Mouse (Mus musculus): ENCODE data around the gene Slc38a3.

Gene Slc38a3

DNA sequence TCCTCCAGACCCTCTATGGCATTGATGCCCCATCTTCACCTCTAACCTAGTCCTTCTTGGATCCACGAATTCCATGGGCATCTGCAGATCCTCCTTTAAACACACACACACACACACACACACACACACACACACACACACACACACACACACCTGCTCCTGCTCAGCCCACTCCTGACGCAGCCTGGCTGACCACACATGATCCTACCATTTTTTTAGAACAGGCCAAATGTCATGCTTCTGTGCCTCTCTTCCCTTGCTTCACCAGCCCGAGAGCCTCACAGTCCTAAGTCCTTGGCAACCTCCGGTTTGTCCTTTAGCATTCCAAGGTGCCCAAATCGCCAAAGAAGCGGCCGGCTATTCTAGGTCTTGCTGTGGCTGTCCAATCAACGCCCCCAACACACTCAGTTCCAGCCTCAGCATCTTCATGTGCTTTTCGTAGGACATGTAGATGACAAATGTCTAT is at the start of gene Slc38a3:
Gene Slc38a3 (minus strand): TSS at position 51 of the 466 bp plus-strand sequence.
- no peak for DNase-seq (ENCODE audit: low read depth)

- no peak for DNase-seq (ENCODE audit: low read depth)
These were observed 47.6 kb upstream of the Slc38a3 start for GRCm38 (mm10) chr9:107716951-107717350.

- no peak for DNase-seq (ENCODE audit: low read depth)
These were observed 46.3 kb upstream of the Slc38a3 start for GRCm38 (mm10) chr9:107715632-107716031.

GRCm38 (mm10) chr9:107714221-107714952 is 45.1 kb upstream of the Slc38a3 start:
- no peak for DNase-seq (ENCODE audit: low read depth)

DNA sequence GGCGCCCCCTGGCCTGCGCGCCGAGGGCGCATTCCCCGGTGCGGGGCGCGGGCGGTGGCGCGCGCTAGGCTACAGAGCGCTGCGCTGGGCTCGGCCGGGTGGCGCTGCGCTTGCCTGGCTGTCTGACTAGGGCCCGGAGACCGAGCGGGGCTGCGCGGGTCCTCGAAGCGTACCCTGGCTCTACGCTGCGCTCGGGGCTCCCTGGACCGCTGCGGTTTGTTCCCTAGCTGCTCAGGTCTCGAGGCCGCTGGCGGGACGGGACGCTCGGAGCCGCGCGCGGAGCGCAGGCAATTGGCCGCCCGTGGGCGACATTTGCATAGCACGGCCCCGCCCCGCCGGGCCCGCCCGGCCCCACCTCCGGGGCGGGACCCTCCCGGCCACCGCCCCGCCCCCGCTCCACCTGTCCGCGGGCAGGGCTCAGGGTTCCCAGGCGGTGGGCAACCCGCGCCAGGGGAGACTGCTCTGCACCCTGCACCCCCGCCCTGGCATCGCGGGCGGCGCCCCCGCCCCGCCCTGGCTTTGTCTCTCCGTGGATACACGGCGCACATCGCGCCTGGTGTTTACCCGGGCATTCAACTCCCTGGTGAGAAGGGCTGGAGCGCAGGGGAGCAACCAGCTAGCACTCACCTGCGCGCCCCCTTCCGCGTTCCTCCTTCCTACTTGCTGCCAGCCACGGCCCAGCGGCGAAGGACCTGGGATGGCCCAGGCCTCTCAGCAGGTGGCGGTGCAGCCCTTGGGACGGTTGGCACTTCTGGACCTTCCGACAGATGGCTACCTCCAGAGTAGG is 40.6 kb upstream of the Slc38a3 start, which contains the start of gene Sema3f:
Gene Sema3f (minus strand): TSS at position 779 of the 787 bp plus-strand sequence.
- peak; percentile 60 for DNase-seq (ENCODE audit: low read depth)

DNA sequence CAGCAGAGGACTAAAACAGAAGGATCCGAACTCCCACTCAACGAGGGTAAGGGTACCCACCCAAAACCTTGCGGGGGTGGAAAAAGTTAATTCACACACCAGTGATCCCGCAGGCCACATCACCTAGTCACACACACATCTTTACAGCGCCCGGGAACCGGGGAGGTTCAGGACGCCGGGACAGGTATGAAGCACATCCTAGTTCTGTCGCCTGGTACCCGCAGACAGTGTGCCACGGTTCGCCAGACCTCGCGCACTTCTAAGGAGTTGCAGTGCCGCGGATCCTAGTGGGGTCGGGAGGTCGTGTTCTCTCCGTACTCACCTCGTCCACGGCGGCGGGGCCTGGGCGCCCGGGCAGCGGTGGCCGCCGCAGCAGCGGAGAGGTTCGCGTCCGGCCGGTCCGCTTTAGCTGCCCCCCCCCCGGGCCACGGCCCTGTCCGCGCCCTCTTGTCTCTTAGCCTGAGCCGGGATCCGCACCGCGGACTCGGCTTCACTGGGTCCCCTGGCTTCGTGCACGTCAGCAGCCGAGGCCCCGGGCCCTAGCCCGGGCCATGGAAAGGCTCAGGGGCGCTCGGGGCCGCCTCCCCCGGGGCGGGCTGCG is 39.9 kb upstream of the Slc38a3 start:
- DNase-seq (ENCODE audit: low read depth): no peak

DNA sequence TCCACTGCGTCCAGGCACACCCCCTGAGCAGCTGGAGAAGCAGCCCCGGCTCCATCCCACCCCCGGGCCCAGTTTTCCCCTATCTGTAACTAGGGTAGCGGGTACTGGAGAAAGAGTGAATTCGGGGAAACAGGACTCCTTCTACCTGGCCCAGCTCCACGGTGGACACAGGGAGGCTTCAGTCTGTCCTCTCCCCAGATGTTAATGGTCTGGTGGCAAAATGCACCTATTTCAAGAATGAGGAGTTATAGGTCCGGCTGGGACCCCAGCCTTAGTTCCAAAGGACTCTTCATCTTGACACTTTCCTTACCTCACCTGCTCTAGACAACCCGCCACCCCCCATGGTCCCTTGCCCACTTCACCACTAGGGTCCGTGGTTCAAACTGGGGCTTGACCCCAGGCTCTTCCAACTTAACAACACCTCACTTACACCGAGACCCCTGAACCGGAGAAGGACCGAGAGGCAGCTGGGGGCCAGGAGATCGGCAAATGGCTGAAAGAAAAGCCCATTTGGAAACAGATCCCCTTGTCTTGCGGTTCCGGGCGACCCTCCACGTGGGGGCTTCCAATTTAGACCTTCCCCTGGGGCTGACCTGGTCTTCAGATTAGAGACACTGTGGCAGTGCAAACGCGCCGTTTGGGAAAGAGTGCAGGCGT is 39.2 kb upstream of the Slc38a3 start:
- DNase-seq (ENCODE audit: low read depth): no peak

DNA sequence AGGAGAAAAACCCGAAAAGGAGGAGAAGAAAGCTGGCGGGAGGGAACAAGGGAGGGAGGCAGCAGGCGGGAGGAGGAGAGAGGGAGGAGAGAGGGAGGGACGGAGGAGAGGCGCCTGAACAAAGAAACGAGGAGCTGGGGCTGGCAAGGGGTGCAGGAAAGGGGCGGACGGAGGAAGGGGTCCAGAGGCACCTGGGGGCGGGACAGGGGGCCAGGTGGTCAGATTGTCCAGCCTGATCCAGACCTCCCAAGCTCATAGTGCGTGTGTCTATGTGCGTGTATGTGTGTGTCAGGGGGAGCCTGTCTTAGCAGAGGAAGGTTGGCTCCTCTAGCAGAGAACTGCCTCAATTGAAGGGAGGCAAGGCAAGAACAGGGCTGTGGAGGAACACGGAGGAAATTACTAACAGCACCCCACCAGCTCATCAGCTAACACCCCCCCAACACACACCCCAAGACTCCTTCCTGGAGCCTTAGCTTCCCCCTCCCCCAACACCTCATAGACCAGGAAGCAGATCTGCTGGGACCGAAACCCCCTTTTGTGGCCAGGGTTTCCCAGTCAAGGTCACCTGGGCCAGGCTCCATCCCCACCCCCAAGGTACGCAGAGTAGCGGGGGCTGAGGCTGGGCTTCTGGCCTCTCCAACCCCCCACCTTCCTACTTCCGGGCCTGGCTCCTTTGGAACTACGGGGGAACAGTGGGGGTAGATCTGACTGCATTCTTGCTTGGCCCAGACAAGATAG is 38.5 kb upstream of the Slc38a3 start:
- DNase-seq (ENCODE audit: low read depth): no peak

DNA sequence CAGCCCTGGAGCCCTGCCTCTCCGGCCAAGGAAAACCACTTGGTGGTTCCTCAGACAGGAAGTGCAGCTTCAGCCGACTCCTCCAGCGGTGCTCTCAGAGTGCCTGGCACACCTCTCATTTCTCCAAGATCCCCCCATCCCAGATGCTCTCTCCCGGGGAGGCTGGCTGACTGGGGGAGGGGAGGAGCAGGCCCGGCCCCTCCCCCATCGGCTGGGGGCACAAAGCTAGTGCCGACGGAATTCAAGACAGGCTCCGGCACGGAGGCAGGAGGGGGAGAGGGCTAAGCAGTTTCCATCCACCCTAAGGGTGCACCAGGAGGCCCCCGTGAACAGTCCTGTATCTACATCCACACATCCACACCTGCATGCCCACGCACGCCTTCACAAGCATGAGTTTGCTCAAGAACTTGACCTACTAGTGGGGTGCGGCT is 37.5 kb upstream of the Slc38a3 start:
- no peak for DNase-seq (ENCODE audit: low read depth)

GRCm38 (mm10) chr9:107703337-107704122 is 34.2 kb upstream of the Slc38a3 start:
- DNase-seq (ENCODE audit: low read depth): no peak

DNA sequence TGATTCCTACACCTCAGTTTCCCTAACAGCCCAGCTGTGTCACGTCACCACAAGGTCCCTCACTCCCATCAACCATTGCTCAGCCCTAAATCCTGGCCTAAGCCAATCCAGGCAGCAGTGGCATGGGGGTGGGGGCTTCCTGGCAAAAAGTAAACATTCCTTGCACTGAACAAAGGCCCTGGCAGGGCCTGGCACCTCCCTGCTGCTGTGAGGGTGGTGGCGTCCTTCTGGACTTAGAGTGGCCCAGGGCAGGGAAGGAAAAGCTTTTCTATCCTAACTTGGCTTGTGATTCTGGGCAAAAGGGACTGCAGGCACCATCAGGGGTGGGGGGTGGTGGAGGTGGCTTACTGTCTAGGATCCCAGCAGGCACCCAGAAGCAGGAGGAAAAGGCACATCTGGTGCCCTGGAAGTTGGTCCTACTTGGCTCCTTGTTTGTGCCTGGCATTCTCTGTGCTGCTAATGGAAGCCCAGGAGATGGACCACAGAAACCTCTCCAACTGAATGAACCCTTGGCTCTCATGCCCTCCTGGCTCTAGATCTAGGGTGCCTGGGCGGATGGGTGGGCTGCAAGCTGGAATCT is 33.4 kb upstream of the Slc38a3 start:
- DNase-seq (ENCODE audit: low read depth): no peak

DNA sequence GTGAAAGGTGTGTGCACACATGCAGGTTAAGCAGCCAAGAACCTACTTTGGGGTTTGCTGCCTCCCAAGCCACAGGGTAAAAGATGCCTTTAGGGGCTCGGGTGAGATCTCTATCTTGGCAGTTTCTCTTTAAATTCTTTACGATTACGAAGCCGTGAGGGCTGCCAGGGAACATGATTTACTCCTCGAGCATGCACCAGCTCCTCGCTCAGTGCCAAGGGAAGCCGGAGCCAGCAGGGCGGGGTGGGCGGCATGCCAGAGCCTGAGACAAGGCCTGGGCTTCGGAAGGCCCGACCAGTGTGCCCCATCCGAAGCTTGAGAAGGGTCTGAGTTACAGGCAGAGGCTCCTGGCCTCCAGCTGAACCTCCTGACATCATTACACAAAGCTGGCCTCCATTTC is 32.3 kb upstream of the Slc38a3 start:
- no peak for DNase-seq (ENCODE audit: low read depth)

DNA sequence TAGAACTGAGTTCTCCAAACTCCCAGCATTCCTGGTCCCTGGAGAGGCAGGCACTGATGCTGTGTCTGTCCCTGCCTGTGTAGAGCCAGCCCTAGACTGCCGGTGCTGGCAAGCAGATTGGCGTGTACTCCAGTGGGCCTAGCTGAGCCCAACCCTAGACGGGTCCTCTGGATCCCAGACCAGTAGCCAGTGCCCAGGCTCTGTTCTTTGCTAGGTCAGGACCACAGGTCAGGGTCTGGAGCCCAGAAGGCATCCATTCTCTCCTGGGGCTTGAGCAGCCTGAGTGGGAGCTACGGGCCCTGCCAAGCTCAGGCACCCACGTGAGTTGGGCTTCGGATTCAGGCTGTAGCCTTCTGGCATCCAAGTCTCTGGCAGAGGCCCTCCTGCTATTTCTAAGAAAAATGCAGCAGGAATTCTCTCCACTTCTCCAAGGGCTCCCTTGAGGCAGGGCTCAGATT is 30.8 kb upstream of the Slc38a3 start:
- no peak for DNase-seq (ENCODE audit: low read depth)

GRCm38 (mm10) chr9:107699376-107699980 is 30.1 kb upstream of the Slc38a3 start:
- DNase-seq (ENCODE audit: low read depth): no peak

- DNase-seq (ENCODE audit: low read depth): no peak
These were observed 29.4 kb upstream of the Slc38a3 start for GRCm38 (mm10) chr9:107698611-107699190.

GRCm38 (mm10) chr9:107697811-107698521 is 28.6 kb upstream of the Slc38a3 start:
- DNase-seq (ENCODE audit: low read depth): no peak

DNA sequence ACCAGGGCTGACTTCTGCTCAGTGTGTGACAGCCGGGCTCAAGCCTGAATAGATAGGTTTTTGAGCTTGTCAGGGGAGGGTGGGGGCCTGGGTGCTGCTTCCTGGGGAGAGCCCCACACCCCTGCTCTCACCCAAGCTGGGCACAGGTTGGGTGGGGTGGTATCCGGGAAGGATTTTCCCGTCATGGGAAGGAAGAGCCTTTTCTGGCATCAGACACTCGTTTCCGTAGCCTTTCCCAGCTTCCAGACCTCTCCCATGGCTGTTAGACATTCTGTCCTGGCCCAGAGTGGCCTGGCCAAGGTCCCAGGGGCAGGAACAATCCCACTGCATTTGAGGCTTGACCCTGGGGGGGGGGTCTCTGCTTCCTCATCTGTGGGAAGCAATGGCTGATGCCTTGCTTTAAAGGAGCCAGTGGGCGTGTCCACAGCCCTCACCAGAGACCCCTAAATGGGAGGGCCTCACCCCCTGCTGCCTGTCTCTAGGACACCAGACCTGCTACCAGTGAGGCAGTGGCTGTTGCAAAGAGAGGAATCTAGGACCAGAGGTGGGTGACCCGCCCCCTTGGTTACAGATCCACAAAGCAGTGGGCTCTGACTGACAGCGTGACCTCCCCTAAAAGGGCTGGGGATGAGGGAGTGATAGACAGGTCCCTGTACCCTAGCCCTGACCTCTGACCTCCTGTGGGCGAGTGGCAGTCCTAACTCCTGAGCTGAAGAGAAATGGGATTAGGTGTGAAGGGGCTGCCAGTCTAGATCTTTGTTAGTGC is 27.7 kb upstream of the Slc38a3 start:
- DNase-seq (ENCODE audit: low read depth): no peak

- DNase-seq (ENCODE audit: low read depth): no peak
These were observed 26.8 kb upstream of the Slc38a3 start for GRCm38 (mm10) chr9:107696106-107696479.

Data from c-Kit-positive CD71-positive TER-119-negative erythroid progenitor cells, embryonic 14.5 days (primary cell).